Mouse (Mus musculus) kidney, adult 2 months (tissue): ENCODE measurements around the gene Ndufs6.
A peak's percentile ranks its signal among the peaks of the same experiment; 100 is the strongest.

ENCODE experiments used
- CTCF ChIP-seq: fragments of 200-500 bp; conservative IDR thresholded peaks from 2 replicates; pipeline ENCODE4 v1.5.1; 2011; ENCODE audit warnings: low read depth, mild to moderate bottlenecking, control low read depth, low read length, moderate library complexity, mixed read lengths; ENCODE audit not compliant: insufficient read depth, insufficient read length
- POLR2A ChIP-seq: fragments of 200-500 bp; IDR thresholded peaks from one replicate; pipeline ENCODE4 v1.6.1; 2011; ENCODE audit warnings: low read depth, low read length, control low read depth

DNA sequence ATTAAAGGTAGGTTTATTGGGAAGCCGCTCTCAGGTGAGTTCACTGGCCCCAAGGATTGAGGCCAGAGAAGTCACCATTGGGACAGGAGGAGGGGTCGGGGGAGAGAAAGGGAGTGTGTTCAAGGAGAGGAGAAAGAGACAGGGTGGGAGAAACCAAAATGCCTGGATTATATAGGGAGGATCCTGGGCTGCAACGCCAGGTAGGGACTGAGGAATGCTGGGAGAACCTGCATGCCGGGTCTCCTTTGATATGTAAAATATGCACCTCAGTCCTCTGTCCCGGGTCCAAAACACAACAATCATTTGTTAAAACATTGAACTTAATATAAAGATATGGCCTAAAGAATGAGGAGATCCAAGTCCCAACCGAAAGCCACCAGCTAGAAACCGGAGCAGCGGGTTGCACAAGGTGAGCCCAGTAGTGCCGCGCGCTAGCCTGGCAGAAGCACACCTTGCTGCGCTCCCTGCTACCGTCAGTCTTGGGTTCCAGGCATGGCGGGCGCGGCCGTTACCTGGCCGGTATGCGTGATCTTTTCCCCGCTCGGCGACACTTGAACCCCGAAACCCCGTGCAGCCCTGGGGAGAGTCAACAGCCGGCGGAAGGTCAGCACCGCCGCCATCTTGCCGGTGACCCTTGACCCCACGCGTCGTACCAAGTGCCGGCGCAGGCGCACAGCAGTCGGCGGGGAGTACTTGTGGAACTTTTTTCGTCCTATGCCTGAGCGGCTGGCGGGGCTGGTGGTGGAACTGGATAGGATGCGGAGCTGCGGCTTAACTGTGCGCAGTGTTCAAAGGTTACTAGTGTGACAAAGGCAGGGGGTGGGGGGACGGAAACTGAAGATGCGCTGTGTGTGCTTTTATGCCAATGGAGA lies at the start of gene Ndufs6, which contains the start of gene Mrpl36:
- TF ChIP-seq CTCF (no peak), POLR2A (peak; percentile 76)
